Mouse (Mus musculus) limb, embryonic 15.5 days (tissue): ENCODE measurements at regions not wholly inside any gene's neighbourhood (a gene's known extent, or its start where the extent isn't known, plus 50 kb on each side); places are given as distances from the start of the nearest gene placed in this dataset.

ENCODE experiments used
- ATAC-seq: fragments of 200-750 bp; cut with Nextera tagmentation; 2 replicates; pipeline ENCODE4 v1.8.0; 2017; ENCODE audit warnings: low read depth, moderate TSS enrichment; ENCODE audit not compliant: insufficient number of reproducible peaks, low FRiP score, low TSS enrichment
- H3K27ac ChIP-seq: fragments of 300-500 bp; sonication (generic); 2 replicates; pipeline ENCODE4 v1.5.1; 2015; ENCODE audit warnings: moderate library complexity, mild to moderate bottlenecking, inconsistent platforms
- H3K27me3 ChIP-seq: fragments of 300-500 bp; sonication (generic); 2 replicates; pipeline ENCODE4 v1.6.1; 2015; ENCODE audit warnings: inconsistent platforms
- H3K36me3 ChIP-seq: fragments of 300-500 bp; sonication (generic); 2 replicates; pipeline ENCODE4 v1.6.1; 2015; ENCODE audit warnings: inconsistent platforms
- H3K4me1 ChIP-seq: fragments of 300-500 bp; sonication (generic); 2 replicates; pipeline ENCODE4 v1.6.1; 2015; ENCODE audit warnings: inconsistent platforms
- H3K4me2 ChIP-seq: fragments of 300-500 bp; sonication (generic); 2 replicates; pipeline ENCODE4 v1.6.1; 2015; ENCODE audit warnings: mild to moderate bottlenecking, inconsistent platforms
- H3K4me3 ChIP-seq: fragments of 300-500 bp; sonication (generic); 2 replicates; pipeline ENCODE4 v1.5.1; 2015; ENCODE audit warnings: mild to moderate bottlenecking, inconsistent platforms
- H3K9ac ChIP-seq: fragments of 300-500 bp; sonication (generic); 2 replicates; pipeline ENCODE4 v1.6.1; 2015; ENCODE audit warnings: inconsistent platforms
- H3K9me3 ChIP-seq: fragments of 300-500 bp; sonication (generic); 2 replicates; pipeline ENCODE4 v1.6.1; 2016; ENCODE audit warnings: inconsistent platforms
- WGBS: fragments of 180-500 bp; shearing (Covaris S2); methylation state at CpG from one replicate; pipeline ENCODE4 v1.1.7; 2015; 5-methylcytosine and 5-hydroxymethylcytosine counted together

DNA sequence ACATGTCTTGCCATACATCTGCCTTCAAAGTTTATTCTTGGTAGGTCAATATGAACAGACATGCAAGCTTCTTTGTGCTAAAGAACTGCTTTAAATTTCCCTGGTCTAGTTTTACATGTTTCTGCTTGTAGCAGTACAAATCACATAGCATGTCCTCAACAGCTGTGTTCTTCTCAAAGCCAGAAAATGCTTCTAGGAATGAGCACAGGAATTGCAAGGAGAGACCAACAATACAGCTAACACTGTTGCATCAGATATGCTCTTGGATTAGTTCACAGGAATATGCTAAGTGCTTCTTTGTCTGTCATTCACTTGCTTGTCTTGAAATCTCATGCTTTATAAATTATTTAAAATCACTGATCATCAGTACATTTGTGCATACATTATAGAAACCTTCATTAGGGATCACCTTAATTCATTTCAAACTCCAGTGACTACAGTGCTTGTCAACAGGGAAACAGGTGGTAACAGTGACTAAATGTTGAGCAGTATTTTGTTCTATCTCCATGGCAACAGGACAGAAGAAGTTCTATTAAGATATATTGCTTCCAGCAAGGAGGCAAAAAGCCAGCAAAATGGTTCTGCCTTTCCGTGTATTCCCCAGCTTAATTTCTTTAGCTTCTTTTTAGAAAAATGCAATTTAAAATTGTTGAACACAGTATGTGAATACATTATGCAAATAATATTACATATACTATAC, 77.1 kb upstream of the Ndn start:
- no peak overlapping the region for H3K4me3 ChIP-seq
- H3K4me2 ChIP-seq, result no peak overlapping the region
- WGBS, result 35% methylated on average over 1 of the region's 1 CpGs
- no peaks in the 10 kb centered on the region for H3K36me3 ChIP-seq
- no peaks in the 10 kb centered on the region for H3K4me1 ChIP-seq
- H3K27ac ChIP-seq, result no peak overlapping the region
- ATAC-seq, result no peak
- H3K9me3 ChIP-seq, result no peaks in the 10 kb centered on the region
- H3K9ac ChIP-seq, result no peak overlapping the region
- H3K27me3 ChIP-seq, result no peaks in the 10 kb centered on the region

DNA sequence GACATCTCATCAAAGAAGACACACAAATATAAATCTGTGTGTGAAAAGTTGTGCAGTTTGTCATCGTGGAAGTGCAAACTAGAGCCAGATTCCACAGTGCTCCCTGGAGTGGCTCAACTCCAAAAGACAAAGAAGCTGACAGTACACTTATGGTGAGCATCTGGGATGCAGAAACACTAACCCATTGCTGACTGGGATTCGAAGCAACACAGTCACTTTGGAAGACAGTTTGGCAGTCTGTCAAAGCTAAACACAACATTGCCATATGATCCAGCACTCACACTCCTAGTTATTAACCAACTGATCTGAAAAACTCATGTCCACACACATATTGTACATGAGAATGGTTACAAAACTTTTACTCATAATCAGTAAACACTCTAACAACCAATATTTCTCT, 70.2 kb upstream of the Ndn start:
- Histone ChIP-seq H3K4me3 (no peak overlapping the region), H3K27me3 (no peaks in the 10 kb centered on the region), H3K36me3 (no peaks in the 10 kb centered on the region), H3K9me3 (no peaks in the 10 kb centered on the region), H3K9ac (no peak overlapping the region), H3K4me2 (no peak overlapping the region), H3K27ac (no peak overlapping the region), H3K4me1 (no peaks in the 10 kb centered on the region)
- 52% methylated on average over 2 of the region's 2 CpGs for WGBS
- no peak for ATAC-seq

DNA sequence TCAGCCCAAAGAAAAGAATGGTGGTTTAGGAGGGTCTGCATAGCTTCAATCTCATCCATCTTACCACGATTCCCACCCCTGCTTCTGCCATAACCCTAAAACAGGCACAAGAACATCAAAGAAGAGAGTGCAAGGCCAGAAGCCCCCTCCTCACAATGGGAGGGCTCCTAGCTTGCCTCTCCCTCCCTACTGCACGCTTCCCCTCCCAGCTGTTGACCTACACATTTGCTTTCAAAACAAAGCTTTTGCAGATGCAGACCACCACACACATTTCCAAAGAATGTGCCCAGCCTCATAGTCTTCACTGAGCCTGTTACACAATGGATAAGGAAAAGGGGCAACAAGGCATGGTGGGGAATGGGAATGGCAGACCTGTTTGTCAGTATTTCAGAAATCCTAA, 67.9 kb upstream of the Ndn start:
- no peak for ATAC-seq
- Histone ChIP-seq H3K4me2 (no peak overlapping the region), H3K4me3 (no peak overlapping the region), H3K9me3 (no peaks in the 10 kb centered on the region), H3K36me3 (no peaks in the 10 kb centered on the region), H3K4me1 (no peaks in the 10 kb centered on the region), H3K27me3 (no peaks in the 10 kb centered on the region), H3K27ac (no peak overlapping the region), H3K9ac (no peak overlapping the region)
- WGBS, result 44% methylated on average over 2 of the region's 2 CpGs

DNA sequence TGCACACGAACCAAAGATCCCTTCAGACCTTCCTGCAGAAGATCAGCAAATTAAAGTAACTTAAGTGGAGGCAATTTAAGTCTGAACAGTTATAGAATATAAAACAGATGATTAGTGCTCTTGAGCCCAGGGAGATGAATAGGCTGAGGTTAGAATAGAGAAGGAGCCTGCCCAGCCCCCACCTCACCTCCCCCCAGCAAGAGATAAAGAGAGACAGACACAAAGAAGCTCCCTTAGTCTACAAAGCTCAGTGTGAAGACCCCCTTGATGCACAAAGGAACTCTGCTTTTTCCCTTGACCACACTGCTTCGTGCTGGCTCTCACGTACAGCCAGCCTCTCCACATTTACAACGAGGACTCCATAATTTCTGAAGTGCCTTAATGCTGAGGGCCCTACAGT, 67.3 kb upstream of the Ndn start:
- Histone ChIP-seq H3K4me1 (no peaks in the 10 kb centered on the region), H3K27ac (no peak overlapping the region), H3K9ac (no peak overlapping the region), H3K9me3 (no peaks in the 10 kb centered on the region), H3K27me3 (no peaks in the 10 kb centered on the region), H3K4me3 (no peak overlapping the region), H3K36me3 (no peaks in the 10 kb centered on the region), H3K4me2 (no peak overlapping the region)
- WGBS, result 73% methylated on average over 4 of the region's 4 CpGs
- ATAC-seq, result no peak
